Mouse (Mus musculus) thymus, adult 2 months (tissue): ENCODE measurements around the gene Mypop. TPM values are rescaled to one million over a fixed set of nuclear protein-coding genes. Genes with fewer than 3 reads are reported as not detected.

ENCODE experiments used
- DNase-seq: peaks from one replicate; pipeline ENCODE4 v3.0.0; 2021
- H3K27ac ChIP-seq: fragments of 200-500 bp; 2 replicates; pipeline ENCODE4 v1.5.1; 2012; ENCODE audit warnings: low read length, control low read depth; ENCODE audit not compliant: control insufficient read depth, insufficient read depth
- H3K27me3 ChIP-seq: fragments of 200-500 bp; 2 replicates; pipeline ENCODE4 v1.6.1; 2012; ENCODE audit warnings: mild to moderate bottlenecking, low read length, moderate library complexity, mixed read lengths; ENCODE audit not compliant: control insufficient read depth, insufficient read depth
- H3K36me3 ChIP-seq: fragments of 200-500 bp; 2 replicates; pipeline ENCODE4 v1.6.1; 2012; ENCODE audit warnings: mild to moderate bottlenecking, low read length, moderate library complexity; ENCODE audit not compliant: control insufficient read depth, insufficient read depth
- H3K4me1 ChIP-seq: fragments of 200-500 bp; replicated peaks from 2 replicates; pipeline ENCODE4 v1.6.1; 2012; ENCODE audit warnings: low read length; ENCODE audit not compliant: control insufficient read depth, insufficient read depth
- H3K4me3 ChIP-seq: fragments of 200-500 bp; 2 replicates; pipeline ENCODE4 v1.5.1; 2012; ENCODE audit warnings: mild to moderate bottlenecking, low read length, control low read depth, moderate library complexity; ENCODE audit not compliant: control insufficient read depth, insufficient read depth
- CTCF ChIP-seq: fragments of 200-500 bp; IDR thresholded peaks from 2 replicates; pipeline ENCODE4 v1.5.1; 2012; ENCODE audit warnings: mild to moderate bottlenecking, control low read depth, low read length, moderate library complexity, borderline replicate concordance; ENCODE audit not compliant: control insufficient read depth, poor library complexity, insufficient read depth; ENCODE audit errors: extremely low read depth
- POLR2A ChIP-seq: fragments of 200-500 bp; IDR thresholded peaks from 2 replicates; pipeline ENCODE4 v1.6.1; 2012; ENCODE audit warnings: mild to moderate bottlenecking, low read length, control low read depth, moderate library complexity; ENCODE audit not compliant: control insufficient read depth, poor library complexity, insufficient read depth; ENCODE audit errors: extremely low read depth
- WGBS: fragments of 180-500 bp; shearing (Covaris S2); methylation state at CpG from one replicate; pipeline ENCODE4 v1.1.7; 2018; 5-methylcytosine and 5-hydroxymethylcytosine counted together
- polyA plus RNA-seq: library from polyadenylated mRNA; depleted of rRNA; stranded (reverse); fragments of >200 nt; gene quantifications from 2 replicates; pipeline ENCODE4 v1.2.3, GENCODE M21; 2012

Gene Mypop
- polyA plus RNA-seq, 1 experiment = 5.0 TPM

- DNase-seq = peak; percentile 50
- Histone ChIP-seq H3K27ac (peak overlapping the region; percentile 77), H3K27me3 (no peaks in the 10 kb centered on the region), H3K4me1 (peaks cover 37% of the 10 kb centered on the region), H3K4me3 (peak overlapping the region; percentile 77), H3K36me3 (peaks cover 19% of the 10 kb centered on the region)
- TF ChIP-seq POLR2A (no peak), CTCF (no peak)
- 20% methylated on average over 10 of the region's 10 CpGs for WGBS
Observed at GRCm38 (mm10) chr7:19000421-19000820, 9.4 kb downstream of the Mypop start.

- Histone ChIP-seq H3K27me3 (no peaks in the 10 kb centered on the region), H3K27ac (peak overlapping the region; percentile 97), H3K4me3 (peak overlapping the region; percentile 77), H3K36me3 (peaks cover 11% of the 10 kb centered on the region), H3K4me1 (peaks cover 40% of the 10 kb centered on the region)
- under 1% methylated on average over 18 of the region's 18 CpGs for WGBS
- peak; percentile 94 for DNase-seq
- TF ChIP-seq POLR2A (peak; percentile 84), CTCF (no peak)
Observed at GRCm38 (mm10) chr7:19001066-19001806, 10.2 kb downstream of the Mypop start.

DNA sequence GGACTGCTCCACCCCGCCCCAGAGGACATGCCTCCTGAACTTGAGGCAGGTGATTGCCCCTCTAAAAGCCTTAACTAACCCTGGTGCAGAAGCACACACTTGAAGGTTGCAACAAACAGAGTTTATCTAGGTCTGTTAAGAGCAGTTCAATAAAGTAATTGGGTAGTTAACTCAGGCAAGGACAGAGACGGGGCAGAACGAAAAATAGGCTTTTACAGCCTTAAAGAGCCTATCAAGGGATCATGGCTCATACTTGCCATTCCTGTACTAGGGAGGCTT lies 10.7 kb downstream of the Mypop start:
- Histone ChIP-seq H3K27me3 (no peaks in the 10 kb centered on the region), H3K4me3 (peak overlapping the region; percentile 77; the same call in 1 of the 2 replicates), H3K4me1 (peaks cover 40% of the 10 kb centered on the region), H3K36me3 (peaks cover 6% of the 10 kb centered on the region; the same call in 1 of the 2 replicates), H3K27ac (peak overlapping the region; percentile 97)
- no peak for TF ChIP-seq CTCF
- TF ChIP-seq POLR2A = no peak
- no peak for DNase-seq
- 79% methylated on average over 3 of the region's 3 CpGs for WGBS

DNA sequence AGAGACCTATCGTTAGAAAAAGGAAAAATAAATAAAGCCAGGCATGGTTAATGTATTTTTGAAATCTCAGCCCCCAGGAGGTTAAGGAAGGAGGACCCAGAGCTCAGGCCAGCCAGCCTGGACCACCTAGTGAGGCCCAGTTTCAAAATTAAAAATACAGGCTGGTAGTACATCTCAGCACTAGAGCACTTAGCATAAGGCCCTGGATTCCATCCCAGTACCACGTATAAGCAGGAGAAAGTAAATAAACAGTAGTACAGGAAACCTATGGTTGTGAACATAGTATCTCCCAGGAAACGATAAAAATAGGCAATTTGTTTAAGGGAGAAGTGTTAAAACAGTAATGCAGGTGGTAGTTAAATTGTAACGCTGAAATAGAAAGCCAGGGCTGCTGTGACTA lies 11.1 kb downstream of the Mypop start:
- Histone ChIP-seq H3K4me3 (no peak overlapping the region), H3K27ac (peak overlapping the region; percentile 65), H3K36me3 (0 out of 2 replicates have a peak, but pooled peaks cover 6% of the 10 kb centered on the region), H3K4me1 (peaks cover 40% of the 10 kb centered on the region), H3K27me3 (no peaks in the 10 kb centered on the region)
- 26% methylated on average over 4 of the region's 4 CpGs for WGBS
- no peak for DNase-seq
- TF ChIP-seq POLR2A (no peak), CTCF (no peak)

GRCm38 (mm10) chr7:19002848-19003498 lies 11.9 kb downstream of the Mypop start:
- Histone ChIP-seq H3K36me3 (no peaks in the 10 kb centered on the region), H3K4me3 (peak overlapping the region; percentile 38), H3K27ac (peak overlapping the region; percentile 65), H3K4me1 (peaks cover 40% of the 10 kb centered on the region), H3K27me3 (no peaks in the 10 kb centered on the region)
- TF ChIP-seq POLR2A (no peak), CTCF (no peak)
- WGBS = under 1% methylated on average over 17 of the region's 17 CpGs
- DNase-seq = peak; percentile 69

- peak within 1 kb of the TSS; percentile 90 for H3K4me3 ChIP-seq
- H3K27me3 ChIP-seq = no peaks in the 10 kb centered on the region
- peak; percentile 94 for DNase-seq
- under 1% methylated on average over 90 of the region's 90 CpGs for WGBS
- H3K36me3 ChIP-seq = no peaks in the 10 kb centered on the region
- H3K27ac ChIP-seq = peak within 1 kb of the TSS; percentile 72
- TF ChIP-seq POLR2A (peak; percentile 87), CTCF (peak; percentile 55; the same call in 1 of the 2 replicates)
- peaks cover 36% of the 10 kb centered on the region for H3K4me1 ChIP-seq
Observed at GRCm38 (mm10) chr7:19003902-19004630, 13.0 kb downstream of the Mypop start, which contains the start of gene Irf2bp1. Irf2bp1 (plus strand) TSS chr7:19004044.
